Mouse (Mus musculus) limb, embryonic 10.5 days (tissue): ENCODE results near the gene Mrgpra6. TPM values are rescaled to one million over a fixed set of nuclear protein-coding genes. Genes with fewer than 3 reads are reported as not detected.

Experiments
- DNase-seq: peaks from one replicate; pipeline ENCODE4 v3.0.0-alpha.2; 2017; ENCODE audit warnings: low spot score
- H3K27ac ChIP-seq: fragments of 300-500 bp; sonication (generic); 2 replicates; pipeline ENCODE4 v1.5.1; 2016; ENCODE audit warnings: mild to moderate bottlenecking
- H3K27me3 ChIP-seq: fragments of 300-500 bp; sonication (generic); 2 replicates; pipeline ENCODE4 v1.6.1; 2016; ENCODE audit warnings: low read depth, mild to moderate bottlenecking; ENCODE audit not compliant: poor library complexity, severe bottlenecking
- H3K36me3 ChIP-seq: fragments of 300-500 bp; sonication (generic); 2 replicates; pipeline ENCODE4 v1.6.1; 2016; ENCODE audit warnings: mild to moderate bottlenecking, moderate library complexity
- H3K4me1 ChIP-seq: fragments of 300-500 bp; sonication (generic); 2 replicates; pipeline ENCODE4 v1.6.1; 2016
- H3K4me3 ChIP-seq: fragments of 300-500 bp; sonication (generic); 2 replicates; pipeline ENCODE4 v1.5.1; 2016; ENCODE audit warnings: mild to moderate bottlenecking, moderate library complexity
- H3K9me3 ChIP-seq: fragments of 300-500 bp; sonication (generic); replicated peaks from 2 replicates; pipeline ENCODE4 v1.6.1; 2016; ENCODE audit warnings: mild to moderate bottlenecking
- WGBS: fragments of 180-500 bp; shearing (Covaris S2); methylation state at CpG from one replicate; pipeline ENCODE4 v1.1.7; 2016; 5-methylcytosine and 5-hydroxymethylcytosine counted together
- polyA plus RNA-seq: library from polyadenylated mRNA; unstranded; fragments of >200 nt; fragmentation: Nextera tagmentation; extraction: Ambion mirVana; gene quantifications from 2 replicates; pipeline ENCODE4 v1.2.1, GENCODE M21; 2016

The Mrgpra6 gene
- polyA plus RNA-seq: not detected in 2 replicates

DNA sequence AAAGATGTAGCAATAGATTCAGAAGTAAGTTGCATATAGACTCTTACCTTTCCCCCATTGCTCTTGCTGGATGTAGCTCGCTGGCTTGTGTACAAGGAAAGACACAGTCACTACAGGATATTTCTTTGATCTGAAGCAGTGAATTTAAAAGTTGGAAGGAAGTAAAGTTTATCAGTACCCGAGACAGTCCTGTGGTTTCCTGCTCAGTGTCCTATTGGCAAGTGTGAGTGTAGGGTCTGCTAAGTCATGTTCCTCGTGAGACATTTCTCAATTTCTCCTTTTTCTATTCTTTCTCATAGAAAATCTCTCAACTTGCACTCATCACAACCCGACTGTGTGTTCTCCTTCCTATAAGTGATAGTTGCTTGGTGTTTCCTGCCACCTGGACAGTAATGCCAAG is at the start of gene Mrgpra6:
Gene Mrgpra6, minus strand, starts transcription at position 91 of the 400 bp plus-strand sequence.
- no peaks in the 10 kb centered on the region for H3K36me3 ChIP-seq
- DNase-seq: no peak
- no peaks in the 10 kb centered on the region for H3K27me3 ChIP-seq
- H3K9me3 ChIP-seq: no peaks in the 10 kb centered on the region
- H3K4me1 ChIP-seq: no peaks in the 10 kb centered on the region
- no peak within 1 kb of the TSS for H3K4me3 ChIP-seq
- 76% methylated on average over 4 of the region's 4 CpGs for WGBS
- H3K27ac ChIP-seq: no peak within 1 kb of the TSS

DNA sequence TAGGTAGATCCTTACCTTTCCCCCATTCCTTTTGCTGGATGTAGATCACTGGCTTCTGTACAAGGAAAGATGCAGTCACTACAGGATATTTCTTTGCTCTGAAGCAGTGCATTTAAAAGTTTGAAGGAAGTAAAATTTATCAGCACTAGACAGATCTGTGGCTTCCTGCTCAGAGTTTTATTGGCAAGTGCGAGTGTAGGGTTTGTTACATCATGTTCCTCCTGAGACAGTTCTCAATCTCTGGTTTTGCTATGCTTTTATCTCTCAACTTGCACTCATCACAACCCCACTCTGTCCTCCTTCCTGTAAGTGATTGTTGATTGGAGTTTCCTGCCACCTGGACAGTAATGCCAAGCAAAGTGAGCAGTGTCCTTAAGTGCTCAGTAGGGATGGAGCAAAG is 48.0 kb upstream of the Mrgpra6 start, which contains the start of gene Mrgpra9:
Gene Mrgpra9, minus strand, starts transcription at position 79 of the 400 bp plus-strand sequence.
- H3K4me1 ChIP-seq: no peaks in the 10 kb centered on the region
- no peak within 1 kb of the TSS for H3K4me3 ChIP-seq
- DNase-seq: no peak
- H3K27ac ChIP-seq: no peak within 1 kb of the TSS
- H3K27me3 ChIP-seq: no peaks in the 10 kb centered on the region
- no peaks in the 10 kb centered on the region for H3K9me3 ChIP-seq
- no peaks in the 10 kb centered on the region for H3K36me3 ChIP-seq
- 85% methylated on average over 1 of the region's 1 CpGs for WGBS

- no peaks in the 10 kb centered on the region for H3K36me3 ChIP-seq
- H3K4me3 ChIP-seq: no peak overlapping the region
- no peaks in the 10 kb centered on the region for H3K27me3 ChIP-seq
- WGBS: 59% methylated on average over 3 of the region's 3 CpGs
- H3K4me1 ChIP-seq: no peaks in the 10 kb centered on the region
- DNase-seq: no peak
- H3K9me3 ChIP-seq: no peaks in the 10 kb centered on the region
- no peak overlapping the region for H3K27ac ChIP-seq
Observed at GRCm38 (mm10) chr7:47244658-47245057, 39.9 kb upstream of the Mrgpra6 start.

DNA sequence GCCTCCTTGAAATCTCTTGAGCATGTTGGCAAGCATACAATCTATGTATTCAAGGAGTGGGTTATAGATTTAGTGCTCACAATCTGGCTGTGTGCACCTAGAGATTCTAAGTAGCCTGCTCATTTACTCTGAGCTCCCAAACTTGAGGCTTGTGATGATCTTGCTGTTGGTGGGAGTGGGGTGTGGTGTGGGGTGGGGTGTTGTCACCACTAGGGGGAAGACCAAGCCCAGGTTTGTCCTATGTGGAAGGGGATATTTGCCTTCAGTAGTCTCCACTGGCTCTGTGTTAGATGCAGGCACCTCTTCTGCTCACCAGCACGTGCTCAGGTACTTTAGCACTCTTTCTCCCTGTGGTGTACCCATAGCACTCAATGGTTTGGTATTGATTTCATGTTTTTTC is 9.4 kb downstream of the Mrgpra6 start:
- WGBS: 70% methylated on average over 1 of the region's 1 CpGs
- Histone ChIP-seq H3K4me1 (no peaks in the 10 kb centered on the region), H3K36me3 (no peaks in the 10 kb centered on the region), H3K27ac (no peak overlapping the region), H3K9me3 (no peaks in the 10 kb centered on the region; the same call in 1 of the 2 replicates), H3K4me3 (no peak overlapping the region), H3K27me3 (no peaks in the 10 kb centered on the region)
- DNase-seq: no peak

GRCm38 (mm10) chr7:47170814-47171213 is 33.9 kb downstream of the Mrgpra6 start:
- no peaks in the 10 kb centered on the region for H3K27me3 ChIP-seq
- H3K36me3 ChIP-seq: no peaks in the 10 kb centered on the region
- DNase-seq: no peak
- 86% methylated on average over 5 of the region's 5 CpGs for WGBS
- H3K9me3 ChIP-seq: no peaks in the 10 kb centered on the region
- H3K4me3 ChIP-seq: no peak overlapping the region
- H3K27ac ChIP-seq: no peak overlapping the region
- H3K4me1 ChIP-seq: no peaks in the 10 kb centered on the region

DNA sequence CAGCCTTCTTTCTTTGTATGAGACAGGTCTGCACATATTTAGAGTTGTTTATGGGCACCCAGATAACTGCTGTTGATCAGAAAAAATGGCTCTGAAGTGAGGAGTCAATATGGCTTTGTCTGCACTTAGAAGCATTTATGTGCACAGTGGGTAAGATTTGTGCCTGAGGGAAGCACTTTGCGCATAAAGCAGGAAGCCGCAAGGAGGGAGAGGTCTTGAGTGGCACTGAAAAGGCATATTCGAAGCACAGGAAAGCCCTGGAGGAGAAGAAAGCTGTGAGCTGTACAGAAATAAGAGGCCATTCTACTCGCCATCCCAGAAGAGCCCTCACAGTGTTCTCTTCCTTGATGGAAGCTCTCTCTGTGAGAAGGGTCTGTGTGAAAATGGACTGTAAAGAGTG is 39.7 kb downstream of the Mrgpra6 start:
- DNase-seq: no peak
- WGBS: 81% methylated on average over 4 of the region's 4 CpGs
- Histone ChIP-seq H3K36me3 (no peaks in the 10 kb centered on the region), H3K27ac (no peak overlapping the region), H3K9me3 (no peaks in the 10 kb centered on the region), H3K27me3 (no peaks in the 10 kb centered on the region), H3K4me1 (no peaks in the 10 kb centered on the region), H3K4me3 (no peak overlapping the region)

DNA sequence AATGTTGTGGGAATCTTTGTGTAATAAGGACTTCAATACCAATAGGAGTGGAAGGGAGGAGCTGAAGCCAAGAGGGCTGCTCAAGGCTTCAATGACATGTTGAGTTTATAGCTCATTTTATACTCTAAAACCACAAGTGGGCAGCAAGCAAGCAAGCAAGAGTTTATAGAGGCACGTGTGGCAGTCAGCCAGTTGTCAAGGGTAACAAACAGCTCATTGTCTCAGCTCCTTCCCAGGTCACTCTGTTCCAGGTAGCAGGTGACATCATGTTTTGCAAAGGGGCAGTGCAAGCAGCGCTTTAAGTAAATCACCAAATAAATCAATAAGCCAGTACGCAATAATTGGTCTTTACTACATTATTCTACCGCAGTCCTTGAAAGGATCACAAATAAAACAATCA is 41.5 kb downstream of the Mrgpra6 start:
- Histone ChIP-seq H3K4me1 (no peaks in the 10 kb centered on the region), H3K36me3 (no peaks in the 10 kb centered on the region), H3K27ac (no peak overlapping the region), H3K9me3 (no peaks in the 10 kb centered on the region), H3K27me3 (no peaks in the 10 kb centered on the region), H3K4me3 (no peak overlapping the region)
- DNase-seq: no peak
- WGBS: 84% methylated on average over 4 of the region's 4 CpGs

DNA sequence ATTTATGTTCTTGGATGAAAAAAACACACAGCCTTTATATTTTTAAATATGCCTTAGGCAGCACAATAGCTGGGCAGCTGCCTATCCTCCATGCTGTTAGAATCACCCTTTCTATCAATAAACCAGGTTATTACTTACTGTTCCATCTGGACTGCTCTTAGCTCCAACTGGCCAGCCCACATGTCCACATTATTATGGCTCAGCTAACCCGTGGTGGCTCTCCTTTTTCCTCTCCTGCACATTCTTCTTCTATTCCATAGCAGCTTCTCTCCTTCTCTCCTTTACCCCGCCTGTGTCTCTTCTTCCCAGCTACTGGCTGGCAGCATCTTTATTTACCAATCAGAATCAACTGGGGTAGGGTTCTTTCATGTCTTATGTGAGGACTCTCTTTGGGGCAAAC is 46.3 kb downstream of the Mrgpra6 start:
- Histone ChIP-seq H3K4me3 (no peak overlapping the region), H3K36me3 (no peaks in the 10 kb centered on the region), H3K4me1 (no peaks in the 10 kb centered on the region), H3K9me3 (no peaks in the 10 kb centered on the region), H3K27ac (no peak overlapping the region), H3K27me3 (no peaks in the 10 kb centered on the region)
- no peak for DNase-seq
- WGBS: 70% methylated on average over 2 of the region's 2 CpGs

DNA sequence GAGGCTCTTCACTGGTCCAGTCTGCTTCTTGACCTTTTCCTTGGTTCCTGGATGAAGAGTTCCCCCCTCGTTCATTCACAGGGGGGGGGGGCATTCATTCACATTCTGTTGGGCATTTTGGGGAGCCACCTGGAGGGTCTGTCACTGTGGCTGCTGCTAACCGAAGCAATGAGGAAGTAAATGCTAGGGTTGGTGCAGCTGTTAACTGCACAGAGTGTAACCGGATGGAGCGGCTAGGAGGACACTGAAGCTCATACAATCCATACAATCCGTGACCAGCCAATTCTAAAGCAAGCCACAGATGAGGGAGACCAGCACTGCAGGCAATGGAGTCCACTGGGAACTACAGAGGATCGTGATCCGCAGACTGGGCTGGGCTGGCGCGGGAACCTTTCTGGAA is 47.0 kb downstream of the Mrgpra6 start:
- H3K36me3 ChIP-seq: no peaks in the 10 kb centered on the region
- H3K27ac ChIP-seq: no peak overlapping the region
- H3K27me3 ChIP-seq: no peaks in the 10 kb centered on the region
- no peaks in the 10 kb centered on the region for H3K4me1 ChIP-seq
- no peak for DNase-seq
- no peak overlapping the region for H3K4me3 ChIP-seq
- H3K9me3 ChIP-seq: no peaks in the 10 kb centered on the region
- 88% methylated on average over 9 of the region's 9 CpGs for WGBS

GRCm38 (mm10) chr7:47155849-47156248 is 48.9 kb downstream of the Mrgpra6 start:
- Histone ChIP-seq H3K4me3 (no peak overlapping the region), H3K27me3 (no peaks in the 10 kb centered on the region), H3K36me3 (no peaks in the 10 kb centered on the region), H3K27ac (no peak overlapping the region), H3K4me1 (no peaks in the 10 kb centered on the region), H3K9me3 (no peaks in the 10 kb centered on the region)
- 84% methylated on average over 2 of the region's 2 CpGs for WGBS
- no peak for DNase-seq

GRCm38 (mm10) chr7:47155396-47155795 is 49.3 kb downstream of the Mrgpra6 start:
- no peaks in the 10 kb centered on the region for H3K27me3 ChIP-seq
- no peak for DNase-seq
- no peak overlapping the region for H3K4me3 ChIP-seq
- no peak overlapping the region for H3K27ac ChIP-seq
- no peaks in the 10 kb centered on the region for H3K9me3 ChIP-seq
- H3K4me1 ChIP-seq: no peaks in the 10 kb centered on the region
- WGBS: 92% methylated on average over 4 of the region's 4 CpGs
- H3K36me3 ChIP-seq: no peaks in the 10 kb centered on the region

- WGBS: 18% methylated on average over 11 of the region's 11 CpGs
- Histone ChIP-seq H3K36me3 (no peaks in the 10 kb centered on the region), H3K4me3 (no peak overlapping the region), H3K27me3 (no peaks in the 10 kb centered on the region), H3K4me1 (no peaks in the 10 kb centered on the region), H3K27ac (no peak overlapping the region), H3K9me3 (no peaks in the 10 kb centered on the region)
- DNase-seq: no peak
Observed at GRCm38 (mm10) chr7:47150420-47151061, 54.2 kb downstream of the Mrgpra6 start.

GRCm38 (mm10) chr7:47148298-47148697 is 56.4 kb downstream of the Mrgpra6 start:
- Histone ChIP-seq H3K27ac (no peak overlapping the region), H3K4me3 (no peak overlapping the region), H3K36me3 (no peaks in the 10 kb centered on the region), H3K27me3 (no peaks in the 10 kb centered on the region), H3K9me3 (no peaks in the 10 kb centered on the region), H3K4me1 (no peaks in the 10 kb centered on the region)
- DNase-seq: no peak
- 88% methylated on average over 7 of the region's 7 CpGs for WGBS
